Mouse (Mus musculus) lung, adult 2 months (tissue): ENCODE data around the gene Polr3gl. TPM values are rescaled to one million over a fixed set of nuclear protein-coding genes. Genes with fewer than 3 reads are reported as not detected.

Source experiments
- DNase-seq: peaks from one replicate; pipeline ENCODE4 v3.0.0; 2022
- H3K4me1 ChIP-seq: fragments of 200-500 bp; 2 replicates; pipeline ENCODE4 v1.6.1; 2011; ENCODE audit warnings: low read length; ENCODE audit not compliant: control insufficient read depth, insufficient read depth
- H3K4me3 ChIP-seq: fragments of 200-500 bp; replicated peaks from 2 replicates; pipeline ENCODE3; 2011; ENCODE audit warnings: low read depth, mild to moderate bottlenecking, control low read depth, low read length; ENCODE audit errors: extremely low read depth
- CTCF ChIP-seq: fragments of 200-500 bp; IDR thresholded peaks from 2 replicates; pipeline ENCODE4 v1.5.1; 2011; ENCODE audit warnings: mild to moderate bottlenecking, low read length, control low read depth; ENCODE audit not compliant: insufficient read depth
- POLR2A ChIP-seq: fragments of 200-500 bp; IDR thresholded peaks from 2 replicates; pipeline ENCODE4 v1.6.1; 2011; ENCODE audit warnings: low read depth, mild to moderate bottlenecking, control low read depth, low read length, borderline replicate concordance; ENCODE audit errors: extremely low read depth
- WGBS: fragments of 180-500 bp; shearing (Covaris S2); methylation state at CpG from one replicate; pipeline ENCODE4 v1.1.7; 2018; 5-methylcytosine and 5-hydroxymethylcytosine counted together
- polyA plus RNA-seq: library from polyadenylated mRNA; depleted of rRNA; stranded (reverse); fragments of >200 nt; gene quantifications from 2 replicates; pipeline ENCODE4 v1.2.3, GENCODE M21; 2012

Gene Polr3gl
- polyA plus RNA-seq, 1 experiment = 21.3 TPM

DNA sequence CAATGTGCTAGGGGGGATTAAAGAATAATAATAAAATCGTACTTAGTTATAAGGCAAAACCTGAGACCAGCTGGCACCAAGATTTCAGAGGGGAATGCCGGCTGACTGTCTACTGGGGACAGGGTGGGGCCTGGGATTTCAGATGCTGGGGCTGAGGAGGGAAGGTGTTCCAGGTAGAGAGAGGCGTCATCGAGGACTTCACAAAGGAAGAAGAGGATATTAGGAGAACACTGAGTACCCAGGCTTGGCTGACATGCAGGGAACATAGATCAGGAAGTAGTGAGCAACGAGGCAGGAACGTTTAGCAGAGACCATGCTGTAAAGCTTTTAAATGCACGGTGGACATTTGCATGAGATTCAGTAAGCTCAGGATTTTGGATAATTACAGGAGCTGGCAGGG lies 42.1 kb downstream of the Polr3gl start:
- DNase-seq = no peak
- TF ChIP-seq CTCF (no peak), POLR2A (no peak)
- WGBS = 27% methylated on average over 7 of the region's 7 CpGs
- Histone ChIP-seq H3K4me1 (peaks cover 20% of the 10 kb centered on the region), H3K4me3 (no peak overlapping the region)

DNA sequence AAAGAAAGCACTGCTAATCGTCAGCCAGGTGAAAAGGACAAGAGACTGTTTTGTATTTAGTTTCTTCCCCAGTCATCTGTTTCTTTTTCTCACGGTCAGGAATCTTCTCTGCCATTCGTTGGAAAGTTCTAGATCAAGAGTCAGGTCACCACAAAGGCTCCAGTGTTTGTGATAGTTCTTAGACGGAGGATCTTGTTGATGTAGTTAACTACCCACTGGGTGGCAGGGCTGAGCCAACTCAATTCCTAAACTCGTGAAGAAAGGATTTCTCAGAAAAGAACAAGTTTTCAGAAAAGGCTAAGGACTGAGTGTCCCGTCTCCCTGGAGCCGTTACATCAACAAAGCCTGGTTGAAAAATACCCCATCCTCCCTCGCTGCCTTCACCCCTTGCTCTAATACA lies 42.8 kb downstream of the Polr3gl start:
- Histone ChIP-seq H3K4me3 (no peak overlapping the region), H3K4me1 (peaks cover 20% of the 10 kb centered on the region)
- peak; percentile 62 for DNase-seq
- TF ChIP-seq CTCF = peak; percentile 45
- TF ChIP-seq POLR2A = no peak
- 3% methylated on average over 8 of the region's 8 CpGs for WGBS

DNA sequence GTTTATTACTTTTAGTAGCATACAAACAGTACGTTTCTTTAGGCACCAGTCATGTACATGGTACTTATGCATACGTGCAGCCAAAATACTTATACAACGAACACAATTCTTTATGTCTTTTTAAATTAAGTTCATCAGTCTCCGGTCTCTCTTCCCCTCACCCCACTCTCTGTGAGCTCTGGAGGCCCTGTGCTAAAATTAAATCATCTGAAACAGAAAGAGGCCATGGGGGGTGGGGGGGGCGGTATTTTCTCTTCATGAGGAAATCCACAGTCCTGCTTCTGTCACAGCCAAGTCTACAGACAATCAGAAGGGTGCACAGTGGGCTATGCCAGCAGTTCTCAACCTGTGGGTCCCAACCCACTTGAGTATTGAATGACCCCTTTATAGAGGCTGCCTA lies 44.6 kb downstream of the Polr3gl start:
- WGBS = 81% methylated on average over 5 of the region's 5 CpGs
- no peak for DNase-seq
- no peak overlapping the region for H3K4me3 ChIP-seq
- peaks cover 15% of the 10 kb centered on the region for H3K4me1 ChIP-seq
- TF ChIP-seq POLR2A (no peak), CTCF (no peak)

DNA sequence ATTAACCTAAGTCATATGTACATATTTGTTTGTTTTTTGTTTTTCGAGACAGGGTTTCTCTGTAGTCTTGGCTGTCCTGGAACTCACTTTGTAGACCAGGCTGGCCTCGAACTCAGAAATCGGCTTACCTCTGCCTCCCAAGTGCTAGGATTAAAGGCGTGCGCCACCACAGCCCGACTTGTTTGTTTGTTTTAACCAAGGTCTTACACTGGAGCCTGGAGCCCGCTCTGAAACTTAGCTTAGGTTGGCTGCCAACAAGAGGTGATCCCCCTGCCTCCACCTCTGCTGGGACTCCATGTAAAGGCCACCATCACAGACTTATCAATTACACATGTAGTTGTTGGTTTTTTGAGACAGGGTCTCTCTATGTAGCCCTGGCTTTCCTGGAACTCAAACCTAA lies 45.2 kb downstream of the Polr3gl start:
- Histone ChIP-seq H3K4me3 (no peak overlapping the region), H3K4me1 (peaks cover 10% of the 10 kb centered on the region)
- no peak for TF ChIP-seq POLR2A
- 82% methylated on average over 7 of the region's 7 CpGs for WGBS
- DNase-seq = no peak

DNA sequence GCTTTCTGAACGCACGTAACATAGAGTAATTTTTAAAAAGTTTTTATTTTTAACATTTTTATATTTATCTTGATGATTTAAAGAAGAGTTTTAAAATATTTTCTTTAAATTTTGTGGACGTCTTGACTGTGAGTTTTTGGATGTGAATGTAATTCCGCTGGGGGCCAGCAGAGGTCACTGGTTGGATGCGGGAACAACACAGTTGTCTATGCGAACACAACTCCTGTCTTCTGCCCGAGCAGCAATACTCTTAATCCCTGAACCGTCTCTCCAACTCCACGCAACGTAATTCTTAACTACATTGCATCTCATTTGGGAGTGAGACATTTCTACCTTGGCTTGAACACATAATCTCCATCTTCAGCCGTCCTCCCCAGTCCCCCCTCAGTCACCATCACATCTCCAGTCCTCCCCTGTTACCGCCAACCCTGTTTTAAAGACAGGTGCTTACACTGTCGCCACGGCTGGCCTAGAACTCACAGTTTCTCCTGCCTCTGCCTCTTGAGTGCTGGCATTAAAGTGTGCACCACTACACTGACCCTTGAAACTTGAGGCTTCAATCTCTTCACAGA lies 46.5 kb downstream of the Polr3gl start:
- H3K4me3 ChIP-seq = no peak overlapping the region
- DNase-seq = peak; percentile 82
- H3K4me1 ChIP-seq = peaks cover 8% of the 10 kb centered on the region
- TF ChIP-seq CTCF = peak; percentile 89
- TF ChIP-seq POLR2A = no peak
- WGBS = 9% methylated on average over 14 of the region's 14 CpGs

DNA sequence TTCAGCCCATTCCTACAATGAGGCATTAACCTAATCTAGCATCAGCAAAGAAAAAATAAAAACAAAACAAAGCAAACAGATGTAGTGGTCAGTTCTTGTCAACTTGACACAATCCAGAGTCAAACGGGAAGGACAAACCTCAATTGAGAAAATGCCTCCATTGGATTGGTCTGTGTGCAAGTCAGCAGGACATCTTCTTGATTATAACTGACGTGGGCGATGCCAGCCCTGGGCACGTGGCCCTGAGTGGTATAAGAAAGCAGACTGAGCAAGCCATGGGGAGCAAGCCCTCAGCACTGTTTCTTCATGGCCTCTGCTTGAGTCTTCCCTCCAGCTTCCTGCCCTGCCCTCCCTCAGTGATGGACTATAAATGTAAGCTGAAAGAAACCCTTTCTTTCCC lies 47.1 kb downstream of the Polr3gl start:
- 51% methylated on average over 4 of the region's 4 CpGs for WGBS
- no peak for DNase-seq
- Histone ChIP-seq H3K4me3 (no peak overlapping the region), H3K4me1 (peaks cover 6% of the 10 kb centered on the region)
- TF ChIP-seq POLR2A (no peak), CTCF (no peak)

DNA sequence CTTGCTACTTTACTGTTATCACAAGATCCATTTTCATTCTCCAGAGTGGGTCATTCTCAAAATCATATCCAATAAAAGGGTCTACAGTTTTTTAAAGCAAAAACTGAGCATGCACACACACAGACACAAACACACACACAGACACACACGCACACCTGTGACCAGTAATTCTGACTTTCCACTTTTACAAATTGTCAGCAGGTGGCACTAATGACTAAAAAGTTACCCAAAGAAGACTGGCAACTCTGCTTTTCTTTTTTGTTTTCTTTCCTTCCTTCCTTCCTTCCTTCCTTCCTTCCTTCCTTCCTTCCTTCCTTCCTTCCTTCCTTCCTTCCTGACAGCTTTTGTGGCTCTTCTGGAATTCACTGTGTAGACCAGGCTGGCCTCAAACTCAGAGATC lies 48.4 kb downstream of the Polr3gl start:
- 33% methylated on average over 1 of the region's 1 CpGs for WGBS
- Histone ChIP-seq H3K4me1 (no peaks in the 10 kb centered on the region), H3K4me3 (no peak overlapping the region)
- no peak for DNase-seq
- no peak for TF ChIP-seq CTCF
- TF ChIP-seq POLR2A = no peak

DNA sequence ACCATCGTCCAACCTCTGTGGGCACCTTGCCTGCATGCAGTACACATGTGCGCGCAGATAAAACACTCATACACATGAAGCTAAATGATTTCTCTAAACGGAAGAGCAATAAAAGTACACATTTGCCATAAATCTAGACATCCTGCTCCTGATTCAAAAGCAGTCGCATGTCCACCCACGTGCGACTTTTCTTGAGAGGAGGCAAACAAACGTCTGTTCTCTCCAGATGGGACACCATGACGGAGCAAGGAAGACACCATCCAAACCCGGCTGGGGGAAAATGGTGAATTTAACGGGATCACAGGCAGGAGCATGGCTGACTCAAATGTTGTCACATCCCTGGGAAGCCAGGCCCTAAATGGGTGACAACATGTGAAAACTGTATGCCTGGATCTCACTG lies 50.6 kb downstream of the Polr3gl start:
- no peak for DNase-seq

DNA sequence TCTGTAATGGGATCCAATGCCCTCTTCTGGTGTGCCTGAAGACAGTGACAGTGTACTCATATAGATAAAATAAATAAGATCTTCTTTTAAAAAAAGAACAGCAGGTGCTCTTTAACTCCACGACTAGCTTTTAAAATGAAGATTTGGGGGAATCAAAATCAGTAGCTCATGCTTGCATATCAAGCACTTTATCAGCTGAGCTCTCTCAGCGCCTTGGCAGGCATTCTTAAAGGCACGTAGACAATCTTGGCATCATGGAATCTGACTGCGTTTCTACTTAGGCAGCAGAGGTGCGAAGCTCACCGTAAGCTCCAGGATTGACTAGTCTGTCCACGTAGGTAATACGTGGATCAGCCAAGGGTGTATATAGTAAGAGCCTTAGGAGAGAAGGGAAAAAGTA lies 51.4 kb downstream of the Polr3gl start:
- no peak for DNase-seq

More for the DNA sequence above, 50.6 kb downstream of the Polr3gl start:
- 87% methylated on average over 11 of the region's 11 CpGs for WGBS
- Histone ChIP-seq H3K4me1 (no peaks in the 10 kb centered on the region), H3K4me3 (no peak overlapping the region)
- TF ChIP-seq POLR2A (no peak), CTCF (no peak)

DNA sequence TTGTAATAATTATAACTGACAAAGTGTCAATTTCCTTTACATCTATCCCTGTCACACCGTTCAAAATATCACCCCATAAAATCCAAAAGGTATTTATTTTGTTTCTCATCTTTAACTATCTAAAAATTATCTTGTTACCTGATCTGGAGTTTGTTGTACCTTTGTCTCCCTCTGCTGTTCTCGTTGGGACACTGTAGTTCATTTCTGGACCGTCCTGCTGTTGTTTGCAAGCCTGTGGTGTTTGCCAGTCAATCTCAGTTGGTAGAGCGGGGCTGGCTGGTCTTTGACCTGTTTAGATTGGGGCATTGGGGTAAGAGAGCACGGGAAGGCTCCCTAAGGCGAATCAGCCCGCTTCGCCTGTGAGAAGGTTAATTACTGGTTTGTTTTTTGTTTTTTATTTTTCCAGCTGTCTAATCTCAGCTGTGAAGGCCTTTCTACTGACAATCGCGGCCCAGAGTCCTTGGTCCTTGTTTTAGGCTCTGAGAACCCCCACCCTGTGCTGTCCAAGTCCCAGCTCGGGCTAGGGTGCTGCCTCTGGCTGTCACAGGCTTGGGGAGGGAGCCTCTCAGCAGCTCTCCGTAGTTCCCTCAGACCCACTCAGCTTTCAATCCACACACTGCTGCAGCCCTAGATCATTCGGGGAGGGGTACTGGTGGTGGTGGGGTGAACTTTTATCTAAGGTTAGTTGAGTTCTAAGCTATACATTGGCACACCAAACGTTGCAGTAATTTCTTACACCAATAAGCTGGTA lies 52.5 kb downstream of the Polr3gl start:
- DNase-seq = no peak
- Histone ChIP-seq H3K4me3 (no peak overlapping the region), H3K4me1 (no peaks in the 10 kb centered on the region)
- WGBS = 29% methylated on average over 14 of the region's 14 CpGs
- TF ChIP-seq POLR2A (no peak), CTCF (no peak)

More for the DNA sequence above, 51.4 kb downstream of the Polr3gl start:
- 73% methylated on average over 8 of the region's 8 CpGs for WGBS
- no peak overlapping the region for H3K4me3 ChIP-seq
- H3K4me1 ChIP-seq = no peaks in the 10 kb centered on the region
- TF ChIP-seq CTCF = no peak
